Mouse (Mus musculus) limb, embryonic 14.5 days (tissue): ENCODE measurements at regions not wholly inside any gene's neighbourhood (a gene's known extent, or its start where the extent isn't known, plus 50 kb on each side); places are given as distances from the start of the nearest gene placed in this dataset.

Experiments used
- ATAC-seq: fragments of 200-750 bp; cut with Nextera tagmentation; 2 replicates; pipeline ENCODE4 v1.8.0; 2017; ENCODE audit warnings: low read depth, moderate number of reproducible peaks, moderate TSS enrichment; ENCODE audit not compliant: low FRiP score
- DNase-seq: peaks from one replicate; pipeline ENCODE4 v3.0.0-alpha.2; 2015; ENCODE audit warnings: low spot score
- H3K27ac ChIP-seq: fragments of 300-500 bp; sonication (generic); replicated peaks from 2 replicates; pipeline ENCODE4 v1.5.1; 2014; ENCODE audit warnings: low read depth, mild to moderate bottlenecking, low read length, moderate library complexity, mixed read lengths
- H3K27me3 ChIP-seq: fragments of 300-500 bp; sonication (generic); 2 replicates; pipeline ENCODE4 v1.6.1; 2014; ENCODE audit warnings: low read length, mixed read lengths; ENCODE audit not compliant: control insufficient read depth, insufficient read depth
- H3K36me3 ChIP-seq: fragments of 300-500 bp; sonication (generic); 2 replicates; pipeline ENCODE4 v1.6.1; 2014; ENCODE audit warnings: mild to moderate bottlenecking, low read length, moderate library complexity, mixed read lengths; ENCODE audit not compliant: control insufficient read depth, insufficient read depth
- H3K4me1 ChIP-seq: fragments of 300-500 bp; sonication (generic); 2 replicates; pipeline ENCODE4 v1.6.1; 2014; ENCODE audit warnings: antibody characterized with exemption, low read length, mixed read lengths; ENCODE audit not compliant: control insufficient read depth, insufficient read depth
- H3K4me2 ChIP-seq: fragments of 300-500 bp; sonication (generic); replicated peaks from 2 replicates; pipeline ENCODE4 v1.6.1; 2014; ENCODE audit warnings: low read depth, mild to moderate bottlenecking, low read length, moderate library complexity; ENCODE audit not compliant: severe bottlenecking
- H3K4me3 ChIP-seq: fragments of 300-500 bp; sonication (generic); replicated peaks from 2 replicates; pipeline ENCODE4 v1.5.1; 2014; ENCODE audit warnings: low read length
- H3K9ac ChIP-seq: fragments of 300-500 bp; sonication (generic); 2 replicates; pipeline ENCODE4 v1.6.1; 2014; ENCODE audit warnings: mild to moderate bottlenecking, low read depth, low read length, moderate library complexity; ENCODE audit not compliant: severe bottlenecking
- H3K9me3 ChIP-seq: fragments of 300-500 bp; sonication (generic); 2 replicates; pipeline ENCODE4 v1.6.1; 2016; ENCODE audit warnings: low read length; ENCODE audit not compliant: control insufficient read depth
- POLR2A ChIP-seq: fragments of 200-500 bp; IDR thresholded peaks from 2 replicates; pipeline ENCODE4 v1.8.0; 2012; ENCODE audit warnings: inconsistent platforms, mild to moderate bottlenecking, moderate library complexity, borderline replicate concordance; ENCODE audit not compliant: insufficient read depth, insufficient read length; ENCODE audit errors: extremely low read depth
- WGBS: fragments of 180-500 bp; shearing (Covaris S2); extraction: QIAGEN DNeasy Blood & Tissue Kit; methylation state at CpG from one replicate; pipeline ENCODE4 v1.1.7; 2014; 5-methylcytosine and 5-hydroxymethylcytosine counted together

GRCm38 (mm10) chr10:102623895-102624294 is 111.9 kb downstream of the Rassf9 start:
- H3K4me3 ChIP-seq: no peak overlapping the region
- WGBS: 89% methylated on average over 3 of the region's 3 CpGs
- TF ChIP-seq POLR2A: no peak
- no peak overlapping the region for H3K4me2 ChIP-seq
- no peaks in the 10 kb centered on the region for H3K4me1 ChIP-seq
- DNase-seq (no peak), ATAC-seq (no peak)
- H3K36me3 ChIP-seq: no peaks in the 10 kb centered on the region
- H3K27me3 ChIP-seq: no peaks in the 10 kb centered on the region
- H3K27ac ChIP-seq: no peak overlapping the region
- H3K9me3 ChIP-seq: no peaks in the 10 kb centered on the region
- no peak overlapping the region for H3K9ac ChIP-seq

GRCm38 (mm10) chr10:102622583-102623008 is 110.6 kb downstream of the Rassf9 start:
- no peak for ATAC-seq
- Histone ChIP-seq H3K27ac (no peak overlapping the region), H3K36me3 (no peaks in the 10 kb centered on the region), H3K4me3 (no peak overlapping the region), H3K9ac (no peak overlapping the region), H3K4me1 (no peaks in the 10 kb centered on the region), H3K9me3 (no peaks in the 10 kb centered on the region), H3K4me2 (no peak overlapping the region), H3K27me3 (no peaks in the 10 kb centered on the region)
- no peak for DNase-seq
- WGBS: 57% methylated on average over 2 of the region's 2 CpGs
- no peak for TF ChIP-seq POLR2A

GRCm38 (mm10) chr10:102618711-102619110 is 106.7 kb downstream of the Rassf9 start:
- no peak overlapping the region for H3K4me2 ChIP-seq
- H3K9ac ChIP-seq: no peak overlapping the region
- TF ChIP-seq POLR2A: no peak
- WGBS: 57% methylated on average over 2 of the region's 2 CpGs
- H3K27me3 ChIP-seq: no peaks in the 10 kb centered on the region
- DNase-seq (no peak), ATAC-seq (no peak)
- H3K4me1 ChIP-seq: no peaks in the 10 kb centered on the region
- no peaks in the 10 kb centered on the region for H3K9me3 ChIP-seq
- H3K4me3 ChIP-seq: no peak overlapping the region
- no peaks in the 10 kb centered on the region for H3K36me3 ChIP-seq
- H3K27ac ChIP-seq: no peak overlapping the region

- Histone ChIP-seq H3K36me3 (no peaks in the 10 kb centered on the region), H3K27me3 (no peaks in the 10 kb centered on the region), H3K4me1 (no peaks in the 10 kb centered on the region), H3K4me3 (no peak overlapping the region), H3K9ac (no peak overlapping the region), H3K27ac (no peak overlapping the region), H3K4me2 (no peak overlapping the region), H3K9me3 (no peaks in the 10 kb centered on the region)
- 83% methylated on average over 10 of the region's 10 CpGs for WGBS
- no peak for TF ChIP-seq POLR2A
- DNase-seq (no peak), ATAC-seq (no peak)
Observed at GRCm38 (mm10) chr10:102615962-102616595, 104.1 kb downstream of the Rassf9 start.
